Mouse (Mus musculus) forelimb bud, embryonic 11.5 days (tissue): ENCODE data around the gene Ctcf.
"Not testable (repeated sequence)": the region's sequence is repeated elsewhere in the genome, so short reads cannot be mapped to it uniquely, and the experiment has no call there.

ENCODE experiments used
- DNase-seq: peaks from one replicate; pipeline ENCODE4 v3.0.0-alpha.2; 2012; ENCODE audit warnings: low read depth, low spot score

The Ctcf gene

GRCm38 (mm10) chr8:105636018-105636962 lies at the start of gene Ctcf:
TSS of gene Ctcf (plus strand) at chr8:105636568.
- DNase-seq, result peak; percentile 91

GRCm38 (mm10) chr8:105592431-105592830 lies 43.9 kb upstream of the Ctcf start:
- no peak for DNase-seq

GRCm38 (mm10) chr8:105593859-105594258 lies 42.5 kb upstream of the Ctcf start:
- DNase-seq, result peak; percentile 56

GRCm38 (mm10) chr8:105594451-105595242 lies 41.7 kb upstream of the Ctcf start:
- DNase-seq, result no peak

- peak; percentile 45 for DNase-seq
Measured at GRCm38 (mm10) chr8:105596362-105597034, 39.9 kb upstream of the Ctcf start.

- no peak for DNase-seq
Measured at GRCm38 (mm10) chr8:105598777-105599176, 37.6 kb upstream of the Ctcf start.

- no peak for DNase-seq
Measured at GRCm38 (mm10) chr8:105601301-105601700, 35.1 kb upstream of the Ctcf start.

GRCm38 (mm10) chr8:105602540-105602939 lies 33.8 kb upstream of the Ctcf start:
- not testable (repeated sequence) for DNase-seq

GRCm38 (mm10) chr8:105604804-105605381 lies 31.5 kb upstream of the Ctcf start, which contains the start of gene Ripor1:
TSS of gene Ripor1 (plus strand) at chr8:105605255.
- DNase-seq, result peak; percentile 81

GRCm38 (mm10) chr8:105605491-105606188 lies 30.7 kb upstream of the Ctcf start:
- no peak for DNase-seq

- DNase-seq, result peak; percentile 89
Measured at GRCm38 (mm10) chr8:105606189-105607023, 30.0 kb upstream of the Ctcf start.

- DNase-seq, result no peak
Measured at GRCm38 (mm10) chr8:105607062-105607461, 29.3 kb upstream of the Ctcf start.

GRCm38 (mm10) chr8:105607684-105608083 lies 28.7 kb upstream of the Ctcf start:
- no peak for DNase-seq

GRCm38 (mm10) chr8:105609355-105609754 lies 27.0 kb upstream of the Ctcf start:
- DNase-seq, result no peak

- no peak for DNase-seq
Measured at GRCm38 (mm10) chr8:105609771-105610170, 26.6 kb upstream of the Ctcf start.

- DNase-seq, result no peak
Measured at GRCm38 (mm10) chr8:105611836-105612235, 24.5 kb upstream of the Ctcf start.

- no peak for DNase-seq
Measured at GRCm38 (mm10) chr8:105613037-105613436, 23.3 kb upstream of the Ctcf start.

GRCm38 (mm10) chr8:105613830-105614511 lies 22.4 kb upstream of the Ctcf start:
- no peak for DNase-seq

GRCm38 (mm10) chr8:105615942-105616341 lies 20.4 kb upstream of the Ctcf start:
- DNase-seq, result no peak
